Mouse (Mus musculus) layer of hippocampus, adult 9-11 months (tissue): Measurements from ENCODE around the gene Etfa.

Experiments used
- DNase-seq: peaks from one replicate; pipeline ENCODE4 v3.0.0; 2022

Gene Etfa

DNA sequence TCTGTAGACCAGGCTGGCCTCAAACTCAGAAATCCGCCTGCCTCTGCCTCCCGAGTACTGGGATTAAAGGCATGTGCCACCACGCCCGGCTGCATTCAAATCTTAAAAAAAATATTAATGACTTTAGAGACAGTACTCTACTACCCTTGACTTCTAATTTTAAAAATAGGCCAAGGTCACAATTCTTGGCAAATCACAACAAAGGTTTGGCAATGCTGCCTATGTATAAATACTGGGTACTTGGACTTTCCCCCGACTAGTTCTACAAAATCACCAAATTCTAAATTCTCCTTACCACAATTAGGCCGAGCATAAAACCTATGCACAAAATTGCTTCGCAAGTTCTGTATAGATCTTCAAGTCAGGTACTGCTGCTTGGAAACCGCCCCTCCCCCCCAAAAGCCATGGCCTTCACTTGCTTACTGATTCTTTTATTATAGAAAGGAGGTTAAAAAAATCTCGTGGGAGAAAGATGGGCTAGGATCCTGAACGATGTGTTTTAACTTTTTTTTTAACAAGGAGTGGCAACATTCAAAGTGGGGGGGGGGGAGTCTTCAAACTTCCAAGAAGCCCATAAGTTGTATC lies 1.3 kb downstream of the Etfa start:
- no peak for DNase-seq

DNA sequence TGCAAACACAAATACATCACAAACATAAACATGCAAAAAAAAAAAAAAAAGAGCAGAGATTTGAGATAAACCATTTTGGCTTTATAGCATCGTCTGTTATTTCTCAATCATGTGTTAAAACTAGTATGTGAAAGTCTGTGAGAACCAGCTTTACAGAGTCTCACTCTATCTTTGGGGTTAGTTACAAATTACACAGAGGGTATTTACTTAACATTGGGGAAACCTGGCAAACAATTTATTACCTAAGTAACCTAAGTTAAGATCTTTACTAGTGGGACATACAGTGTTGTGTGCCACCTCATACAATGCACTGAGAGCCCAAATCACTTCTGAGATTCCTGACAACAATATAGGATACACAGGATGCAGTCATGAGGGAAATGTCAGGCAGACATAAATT lies 2.3 kb downstream of the Etfa start:
- no peak for DNase-seq

DNA sequence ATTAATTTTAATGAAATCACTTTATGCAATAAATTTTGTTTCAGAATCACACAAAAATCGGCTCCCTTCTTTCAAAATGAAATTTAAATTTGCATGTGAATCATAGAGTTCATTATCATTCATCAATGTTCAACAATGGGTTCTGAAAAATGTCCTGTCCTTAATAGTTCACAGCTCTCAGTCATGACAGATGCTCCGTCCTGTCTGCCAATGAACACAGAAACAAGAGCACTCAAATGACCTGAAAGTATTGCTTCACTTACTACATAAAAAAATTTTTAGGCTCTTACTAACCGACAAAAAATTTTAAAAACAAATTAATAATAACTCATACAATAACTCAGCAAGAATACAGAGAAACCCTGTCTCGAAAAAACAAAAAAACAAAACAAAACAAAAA lies 3.3 kb downstream of the Etfa start:
- DNase-seq, result no peak

DNA sequence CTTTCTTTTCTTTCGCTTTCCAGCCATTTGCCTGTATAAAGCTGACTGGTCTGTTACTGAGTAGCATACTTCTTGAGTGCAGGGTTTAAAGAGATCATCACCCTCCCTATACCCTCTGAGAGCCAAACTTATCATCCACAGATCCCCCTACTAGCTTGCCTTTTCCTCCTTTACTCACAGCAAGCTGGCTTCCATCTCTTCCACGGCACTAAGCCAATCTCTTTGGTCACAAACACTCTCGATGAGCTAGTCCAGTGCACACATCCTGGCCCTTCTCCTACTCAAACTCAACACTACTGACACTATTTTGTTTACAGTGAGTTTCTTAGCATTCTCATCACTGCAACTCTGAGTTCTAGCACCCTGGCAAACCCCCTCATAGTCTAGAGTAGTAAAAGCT lies 4.1 kb downstream of the Etfa start:
- no peak for DNase-seq

DNA sequence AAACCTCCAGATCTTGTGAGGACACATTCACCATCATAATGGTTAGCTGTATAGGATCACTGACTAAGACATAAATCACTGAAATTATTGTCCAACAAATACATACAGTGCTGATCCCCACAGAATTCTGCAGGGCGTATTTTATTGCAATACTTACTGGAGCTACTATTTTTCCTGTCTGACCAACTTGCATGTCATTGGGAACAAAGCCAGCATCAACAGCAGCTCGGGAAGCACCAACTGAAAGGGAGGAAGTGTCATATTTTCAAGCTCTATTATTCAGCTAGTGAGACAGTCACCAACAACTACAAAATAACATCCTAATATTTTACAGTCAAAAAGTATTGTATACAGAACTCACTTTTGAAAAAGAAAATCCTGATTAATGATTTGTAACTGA lies 29.9 kb downstream of the Etfa start:
- DNase-seq, result peak; percentile 25

DNA sequence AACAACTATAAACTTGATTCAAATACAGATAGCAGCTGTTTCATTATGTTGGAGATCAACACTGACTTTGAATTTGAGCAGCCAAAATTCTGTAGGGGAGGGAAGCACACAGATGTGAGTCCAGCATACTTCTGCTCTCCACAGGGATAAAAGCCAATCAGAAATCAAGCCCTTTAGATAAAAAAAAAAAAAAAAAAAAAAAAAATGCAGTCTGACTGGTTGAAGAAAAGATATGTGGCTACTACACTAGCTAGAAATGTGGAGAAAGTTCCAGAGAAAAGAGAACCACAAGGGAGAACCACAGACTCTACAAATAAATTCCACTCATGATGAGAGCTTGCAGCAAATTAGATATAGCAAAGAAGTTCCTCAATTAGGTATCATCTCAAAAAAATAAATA lies 33.3 kb downstream of the Etfa start:
- no peak for DNase-seq

DNA sequence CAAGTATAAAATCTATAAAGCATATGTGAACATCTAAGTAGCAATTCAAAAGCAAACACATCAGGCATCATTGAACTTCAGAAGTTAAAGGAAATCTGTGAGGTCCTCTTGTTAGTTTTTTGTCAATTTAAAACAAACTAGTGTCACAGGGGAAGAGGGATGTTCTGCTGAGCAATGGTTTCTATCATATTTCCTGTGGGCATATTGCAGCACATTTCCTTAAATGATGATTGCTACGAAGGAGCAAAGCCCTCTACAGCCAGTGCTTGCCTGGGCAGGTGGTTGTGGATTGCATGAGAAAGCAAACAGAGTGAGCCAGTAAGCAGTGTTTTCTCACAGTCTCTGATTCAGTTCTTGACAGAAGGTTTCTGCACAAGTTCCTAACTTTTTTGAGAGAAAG lies 36.0 kb downstream of the Etfa start:
- DNase-seq, result no peak

DNA sequence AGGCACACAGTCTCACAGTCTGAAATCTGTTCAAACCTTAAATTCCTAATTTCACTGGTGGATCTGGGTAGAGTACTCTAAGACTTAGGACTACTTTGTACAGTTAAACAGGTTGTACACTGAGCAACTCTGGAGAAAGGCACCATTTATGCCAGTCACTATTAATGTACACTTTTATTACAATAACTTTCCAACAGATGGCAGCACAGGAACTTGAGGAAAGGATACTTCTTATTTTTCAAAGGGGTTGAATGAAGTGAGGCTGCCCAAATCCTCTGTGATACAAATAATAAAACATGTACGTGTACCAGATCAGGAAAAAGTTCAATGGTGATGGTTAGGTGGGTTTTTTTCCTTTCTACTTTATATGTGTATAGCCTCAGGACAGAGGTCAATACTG lies 43.6 kb downstream of the Etfa start:
- no peak for DNase-seq

DNA sequence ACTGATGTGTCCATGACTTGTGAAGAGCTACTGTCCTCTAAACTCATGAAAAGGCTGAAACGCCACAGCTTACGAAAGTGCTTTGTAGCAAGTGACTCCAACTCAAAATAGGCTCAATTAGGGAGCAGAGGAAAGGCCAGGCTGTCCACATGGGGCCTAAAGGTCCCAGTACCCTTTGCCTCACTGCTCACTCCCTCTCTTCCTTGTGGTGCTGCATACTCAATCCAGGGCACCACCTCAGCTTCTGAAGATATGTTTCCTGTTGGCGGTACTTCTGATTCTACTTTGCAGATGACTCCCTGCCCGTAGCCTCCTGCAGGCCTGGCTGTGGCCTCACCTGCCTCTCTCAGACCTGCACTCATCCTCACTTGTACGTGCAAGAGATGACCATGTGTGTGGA lies 58.7 kb downstream of the Etfa start:
- DNase-seq, result no peak

DNA sequence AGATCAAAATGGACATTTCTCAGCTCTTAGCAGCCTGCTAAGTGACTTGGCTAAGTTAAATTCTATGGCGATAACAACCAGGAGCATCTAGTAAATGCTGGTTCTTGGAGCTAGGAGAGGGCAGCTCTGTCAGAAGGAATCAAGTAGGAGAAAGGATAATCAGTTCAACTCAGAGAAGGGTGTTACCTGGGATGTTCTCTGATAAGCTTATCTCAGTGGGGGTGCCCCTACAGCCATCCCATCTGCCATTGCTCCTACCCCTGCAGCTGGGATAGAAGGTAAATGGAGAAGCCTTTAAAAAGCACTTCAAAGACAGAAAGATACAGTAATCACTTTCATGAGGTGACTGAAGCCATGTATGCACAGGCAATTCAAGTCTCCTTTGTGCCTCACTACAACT lies 59.1 kb downstream of the Etfa start:
- no peak for DNase-seq

DNA sequence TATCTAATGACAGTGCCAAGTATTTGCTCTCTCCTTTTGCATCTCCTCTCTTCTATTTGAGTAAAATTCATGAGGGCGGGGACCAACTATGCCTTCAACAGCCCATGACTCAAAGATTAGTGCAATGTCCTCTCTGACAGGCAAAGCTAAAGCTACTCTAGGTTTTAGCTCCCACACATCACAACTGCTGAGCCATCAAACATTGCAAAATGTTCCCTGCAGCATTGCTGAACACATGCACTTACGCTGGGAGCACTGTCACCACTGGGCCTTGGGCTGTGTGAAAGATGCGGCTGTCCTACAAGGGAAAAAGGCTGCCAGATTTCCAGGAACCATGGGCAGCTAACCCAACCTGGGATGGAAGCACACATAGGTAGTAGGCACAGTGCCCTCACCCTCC lies 60.6 kb downstream of the Etfa start:
- peak; percentile 19 for DNase-seq

DNA sequence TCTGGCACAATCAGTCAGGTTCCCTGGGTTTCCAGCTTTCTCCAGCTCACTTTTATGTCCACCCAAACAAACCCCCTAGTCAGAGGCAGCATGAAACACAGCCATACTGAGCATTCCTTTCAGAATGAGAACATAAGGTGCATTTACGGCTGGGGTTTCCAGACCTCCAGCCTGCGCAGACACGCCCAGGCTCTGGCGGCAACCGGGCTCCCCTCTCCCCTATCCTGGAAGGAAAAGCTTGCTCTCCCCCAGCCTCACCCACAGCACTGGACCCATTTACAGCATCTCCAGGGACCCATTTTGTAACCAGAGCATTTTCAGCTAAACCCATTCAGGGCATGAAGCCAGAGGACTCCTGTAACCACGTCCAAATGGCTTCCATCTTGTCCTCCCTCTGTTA lies 62.0 kb downstream of the Etfa start:
- DNase-seq, result no peak

DNA sequence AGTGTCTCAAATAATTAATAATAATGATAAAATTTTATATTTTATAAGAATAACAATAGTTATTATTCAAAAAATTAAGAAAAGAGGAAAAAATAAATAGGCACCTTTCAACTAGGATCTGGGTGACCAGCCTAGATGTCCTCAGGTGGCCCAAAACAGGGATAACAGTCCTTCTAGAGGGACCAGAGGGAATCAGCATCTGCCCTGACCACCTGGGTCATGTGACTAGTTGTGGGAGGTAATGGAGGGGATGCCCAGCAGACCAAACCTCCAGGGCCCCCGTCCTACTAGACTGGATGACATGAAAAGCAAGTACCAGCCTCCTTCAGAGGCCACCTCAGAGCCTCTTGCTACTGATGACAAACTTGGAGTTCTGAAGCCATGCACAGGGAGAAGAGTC lies 62.9 kb downstream of the Etfa start:
- DNase-seq, result no peak

DNA sequence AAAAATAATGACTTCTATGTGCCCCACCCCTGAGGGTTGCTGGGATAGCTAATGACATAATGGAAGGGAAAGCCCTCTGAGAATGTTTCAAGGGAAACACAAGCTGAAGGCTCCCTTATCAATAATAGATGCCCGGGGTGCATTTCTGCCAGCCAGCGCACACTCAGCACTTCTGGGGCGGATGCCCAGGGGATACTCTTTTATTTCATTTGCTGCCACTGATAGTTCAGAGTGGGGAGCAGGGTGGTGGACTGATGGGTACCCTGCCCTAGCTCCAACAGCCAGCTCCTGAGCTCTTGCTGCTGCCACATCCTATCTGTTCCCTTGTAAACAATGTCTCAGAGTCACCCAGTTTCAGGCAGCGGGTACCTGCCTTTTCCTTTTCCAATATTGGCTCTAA lies 64.5 kb downstream of the Etfa start:
- no peak for DNase-seq

DNA sequence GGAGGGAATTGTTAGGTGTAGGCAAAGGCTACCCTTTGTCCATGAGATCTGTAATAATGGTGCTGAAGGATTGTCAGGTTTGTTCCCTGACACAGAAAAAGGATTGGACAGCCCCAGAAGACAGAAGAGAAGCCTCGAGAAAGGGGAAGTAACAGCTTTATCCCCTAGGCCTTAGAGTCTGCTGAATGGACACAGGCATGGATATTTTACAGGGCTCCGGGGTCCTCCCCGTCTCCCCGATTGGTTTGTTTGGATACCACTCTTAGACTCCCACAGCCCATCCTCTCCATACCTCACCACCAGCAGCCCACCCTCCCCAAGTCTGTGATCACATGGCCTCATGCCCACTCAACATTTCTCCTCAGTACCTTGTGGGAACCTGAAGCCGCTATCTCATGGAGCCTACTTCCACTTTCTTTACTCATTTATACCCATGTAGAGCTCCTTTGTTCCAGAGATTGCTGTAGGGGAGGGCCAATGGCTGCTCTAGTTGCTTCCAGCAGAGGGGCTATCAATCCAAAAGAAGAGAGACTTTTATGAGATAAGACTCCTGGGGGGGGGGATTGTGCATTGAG lies 72.8 kb downstream of the Etfa start:
- DNase-seq, result no peak

DNA sequence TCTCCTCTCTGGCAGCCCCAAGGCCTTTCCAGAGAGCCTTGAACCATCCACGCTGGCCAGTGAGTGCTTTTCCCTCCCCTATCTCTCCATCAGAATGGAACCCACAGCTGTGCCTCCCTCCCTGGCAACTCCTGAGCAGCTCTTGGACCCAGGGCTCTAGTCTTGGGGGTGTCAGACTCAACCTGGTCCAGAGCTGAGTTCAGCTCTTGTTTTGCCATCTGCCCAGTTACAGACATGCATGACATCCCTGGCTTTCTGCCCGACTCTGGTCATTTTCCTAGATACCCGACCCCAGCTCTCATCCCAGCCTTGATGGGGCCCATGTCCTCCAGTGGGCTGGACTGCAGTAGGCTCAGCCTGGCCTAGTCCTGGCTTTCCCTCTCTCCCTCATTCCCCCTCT lies 73.6 kb downstream of the Etfa start:
- no peak for DNase-seq

DNA sequence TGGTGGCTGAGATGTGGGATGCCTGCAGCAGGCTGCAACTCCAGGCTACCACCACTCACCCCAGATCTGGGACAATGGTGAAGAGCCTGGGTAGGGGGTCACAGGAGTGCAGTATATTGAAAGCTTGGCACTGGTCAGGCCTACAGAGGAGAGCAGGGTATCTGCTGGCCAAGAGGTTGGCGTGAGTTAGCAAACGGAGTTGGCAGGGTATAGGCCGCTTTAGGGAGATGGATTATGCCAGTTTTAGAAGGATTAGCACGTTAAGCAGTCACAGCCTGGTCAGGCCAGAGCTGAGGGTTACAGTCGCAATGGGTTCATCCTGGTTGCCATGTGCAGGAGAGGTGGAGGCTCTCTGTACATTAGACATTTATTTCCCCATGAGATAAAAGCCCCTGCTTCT lies 78.2 kb downstream of the Etfa start:
- DNase-seq, result no peak

DNA sequence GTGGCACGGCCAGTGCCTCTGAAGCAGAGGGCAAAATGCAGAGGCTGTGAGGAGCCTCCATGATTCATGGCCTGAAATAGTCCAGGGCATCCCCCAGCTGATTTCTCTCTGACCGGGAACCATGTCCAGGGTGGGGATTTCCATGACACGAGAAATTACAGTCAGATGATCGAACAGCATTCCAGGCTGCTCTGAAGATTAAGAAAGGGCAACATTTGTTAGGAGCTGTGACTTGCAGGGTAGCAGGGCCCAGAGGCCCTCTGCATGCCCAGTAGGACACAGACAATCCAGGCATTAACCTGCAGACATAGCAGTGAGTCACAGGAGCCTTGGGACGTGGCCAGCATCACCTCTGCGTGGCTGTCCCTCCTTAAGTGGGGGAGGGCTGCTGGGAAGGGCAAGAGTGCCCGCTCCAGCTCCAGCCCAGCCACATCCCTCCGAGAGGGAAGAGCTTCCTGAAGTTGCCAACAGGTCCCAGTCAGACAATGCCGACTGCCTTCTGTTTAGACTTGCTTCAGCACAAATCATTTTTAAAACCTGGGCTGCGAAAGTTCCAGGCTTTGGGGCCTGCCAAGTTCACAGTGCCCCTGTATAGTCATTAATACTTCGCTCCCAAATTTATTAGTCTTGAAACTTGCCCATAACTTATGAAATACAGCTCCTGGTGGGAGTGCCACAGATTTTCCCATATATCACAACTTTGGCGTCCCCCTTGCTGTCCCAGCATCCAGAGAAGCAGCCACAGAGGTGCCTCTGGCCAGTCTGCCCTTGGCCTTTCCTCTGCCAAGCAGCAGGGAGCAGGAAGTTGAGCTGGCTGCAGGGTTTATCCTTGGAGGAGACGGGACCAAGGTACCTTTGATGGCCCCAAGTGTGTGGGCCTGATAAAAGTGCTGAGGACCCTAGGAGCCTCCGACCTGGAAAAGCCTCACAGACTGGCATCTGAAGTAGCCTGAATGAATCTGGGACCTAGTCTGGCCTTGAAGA lies 79.4 kb downstream of the Etfa start:
- DNase-seq, result no peak

DNA sequence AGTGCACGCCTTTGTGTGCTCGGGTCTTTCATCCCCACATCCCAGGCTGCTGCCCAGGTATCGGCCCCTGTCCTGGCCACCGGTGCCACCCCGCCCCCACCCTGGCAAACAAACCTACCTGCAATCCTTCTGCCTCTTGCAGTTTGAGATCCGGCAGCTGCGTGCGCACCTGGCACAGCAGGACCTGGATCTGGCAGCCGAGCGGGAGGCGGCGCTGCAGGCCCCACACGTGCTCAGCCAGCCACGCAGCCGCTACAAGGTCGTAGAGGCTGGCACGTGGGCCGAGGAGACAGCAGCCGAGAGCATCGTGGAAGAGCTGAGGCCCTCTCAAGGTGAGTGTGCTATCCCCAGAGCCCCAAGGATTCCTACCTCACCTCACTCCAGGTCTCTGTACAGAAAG lies 81.9 kb downstream of the Etfa start:
- DNase-seq, result no peak

DNA sequence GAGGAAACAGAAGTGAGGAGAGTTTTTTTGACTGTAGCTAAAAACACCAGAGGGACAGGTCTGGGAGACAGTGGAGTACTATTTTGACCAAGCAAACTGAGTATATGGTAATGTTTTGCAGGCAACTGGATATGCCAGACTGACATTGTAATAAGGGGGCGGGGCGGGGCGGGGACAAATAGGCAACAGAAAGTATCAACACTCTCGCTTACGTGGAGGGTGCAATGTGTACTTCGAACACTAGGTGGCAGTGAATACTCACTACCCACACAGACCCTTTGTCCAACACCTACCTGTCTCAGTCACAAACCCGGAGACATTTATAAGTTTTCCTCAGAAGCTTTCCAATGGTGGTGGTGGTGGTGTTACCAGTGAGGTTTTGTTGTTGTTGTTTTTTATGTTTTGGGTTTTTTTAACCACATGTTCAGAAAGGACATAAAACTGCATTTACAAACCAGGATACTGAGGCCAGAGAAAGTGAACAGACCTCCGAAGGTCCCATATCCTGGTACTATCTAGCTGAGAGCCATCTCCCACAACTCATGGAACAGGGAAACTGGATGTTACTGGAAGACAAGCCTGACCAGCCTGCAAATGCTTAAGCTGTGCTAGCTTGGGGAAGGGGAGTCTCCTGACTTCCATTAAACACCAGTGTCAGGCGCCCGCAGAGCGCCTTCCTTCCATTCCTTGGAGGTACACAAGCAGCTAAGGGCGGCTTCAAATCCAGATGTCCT lies 82.6 kb downstream of the Etfa start:
- peak; percentile 61 for DNase-seq

DNA sequence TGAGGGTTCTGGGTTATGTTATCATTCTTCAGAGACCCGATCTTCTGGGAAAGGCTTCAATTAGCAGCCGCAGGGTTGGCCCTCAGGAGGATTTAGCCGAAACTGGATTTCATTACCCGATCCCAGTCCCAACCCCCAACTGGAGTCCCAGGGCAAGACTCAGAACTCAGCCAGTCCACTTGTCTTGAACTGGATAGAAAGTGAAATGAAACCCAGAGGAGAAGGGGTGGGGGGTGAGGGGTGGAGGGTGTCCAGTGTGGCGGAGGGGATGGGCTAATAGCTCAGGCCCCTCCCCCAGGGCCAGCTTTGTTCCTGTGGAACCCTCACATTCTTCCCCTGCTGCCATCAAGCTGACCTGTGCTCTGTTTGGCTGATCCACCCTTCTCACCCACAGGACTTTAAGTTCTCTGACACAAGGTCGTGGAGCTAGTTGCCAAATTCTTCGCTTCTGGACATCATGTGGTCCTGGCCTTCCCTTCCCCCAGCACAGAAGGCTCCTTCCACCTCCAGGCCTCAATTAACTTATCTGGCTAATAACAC lies 86.7 kb downstream of the Etfa start:
- DNase-seq, result no peak

DNA sequence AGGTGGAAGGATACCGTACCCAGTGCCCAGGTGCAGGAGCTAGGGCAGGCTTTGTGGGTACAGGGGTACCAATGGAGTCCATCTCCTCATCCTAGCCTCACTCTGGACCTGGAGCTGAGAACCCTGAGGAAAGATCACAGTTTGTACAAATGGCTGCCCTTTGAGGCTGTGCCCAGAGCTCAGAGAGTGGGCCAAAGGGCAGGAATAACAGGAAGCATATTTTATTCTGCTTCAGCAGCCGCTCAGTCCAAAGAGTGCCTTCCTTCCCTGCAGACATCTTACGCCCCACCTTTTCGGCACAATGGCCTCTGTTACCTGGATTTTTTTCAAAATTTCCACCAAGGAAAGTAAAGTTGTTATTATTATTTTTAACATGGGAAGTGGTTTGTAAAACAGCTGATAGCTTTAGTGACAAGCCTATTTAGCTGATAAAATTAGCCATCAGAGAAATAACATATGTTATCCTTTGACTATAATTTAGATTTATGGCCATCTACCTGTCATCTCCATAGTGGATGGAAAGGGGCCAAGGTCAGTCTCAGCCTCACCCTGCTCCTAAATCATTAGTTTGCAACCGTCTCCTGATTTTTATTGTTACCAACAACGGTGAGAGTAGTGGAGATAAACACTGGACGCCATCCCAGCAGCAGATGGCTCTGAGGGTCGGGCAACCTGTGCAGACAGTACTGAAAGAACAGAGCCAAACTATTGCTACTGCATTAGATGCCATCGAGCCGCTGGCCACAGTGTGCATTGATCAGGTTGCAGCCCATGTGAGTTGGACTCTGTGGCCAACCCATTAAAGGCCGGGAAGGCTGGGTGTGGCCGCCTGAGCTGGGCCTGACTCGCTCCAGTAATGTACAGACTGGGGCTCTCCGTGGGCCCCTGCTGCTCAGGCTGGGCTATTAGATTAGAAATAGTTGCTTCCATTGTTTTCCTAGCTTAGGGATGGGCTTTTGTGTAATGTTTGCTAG lies 88.3 kb downstream of the Etfa start:
- no peak for DNase-seq
